Mouse (Mus musculus) brain, embryonic 14.5 days (tissue): ENCODE data around the gene Zic1. TPM values are rescaled to one million over a fixed set of nuclear protein-coding genes. Genes with fewer than 3 reads are reported as not detected.

Source experiments
- DNase-seq: peaks from one replicate; pipeline ENCODE4 v3.0.0-alpha.2; 2011; ENCODE audit warnings: low read depth
- CTCF ChIP-seq: fragments of 200-500 bp; IDR thresholded peaks from 2 replicates; pipeline ENCODE4 v1.5.1; 2012; ENCODE audit warnings: inconsistent platforms, mild to moderate bottlenecking, moderate library complexity, borderline replicate concordance; ENCODE audit not compliant: insufficient read depth, insufficient read length; ENCODE audit errors: extremely low read depth
- POLR2A ChIP-seq: fragments of 200-500 bp; IDR thresholded peaks from 2 replicates; pipeline ENCODE4 v1.6.1; 2012; ENCODE audit warnings: mild to moderate bottlenecking, inconsistent platforms, borderline replicate concordance; ENCODE audit not compliant: poor library complexity, insufficient read depth, insufficient read length, severe bottlenecking; ENCODE audit errors: extremely low read depth
- polyA plus RNA-seq: library from polyadenylated mRNA; depleted of rRNA; stranded (reverse); fragments of >200 nt; gene quantifications from 2 replicates; pipeline ENCODE4 v1.2.3, GENCODE M21; 2012

Zic1 gene
- polyA plus RNA-seq, 1 experiment: 642 TPM

DNA sequence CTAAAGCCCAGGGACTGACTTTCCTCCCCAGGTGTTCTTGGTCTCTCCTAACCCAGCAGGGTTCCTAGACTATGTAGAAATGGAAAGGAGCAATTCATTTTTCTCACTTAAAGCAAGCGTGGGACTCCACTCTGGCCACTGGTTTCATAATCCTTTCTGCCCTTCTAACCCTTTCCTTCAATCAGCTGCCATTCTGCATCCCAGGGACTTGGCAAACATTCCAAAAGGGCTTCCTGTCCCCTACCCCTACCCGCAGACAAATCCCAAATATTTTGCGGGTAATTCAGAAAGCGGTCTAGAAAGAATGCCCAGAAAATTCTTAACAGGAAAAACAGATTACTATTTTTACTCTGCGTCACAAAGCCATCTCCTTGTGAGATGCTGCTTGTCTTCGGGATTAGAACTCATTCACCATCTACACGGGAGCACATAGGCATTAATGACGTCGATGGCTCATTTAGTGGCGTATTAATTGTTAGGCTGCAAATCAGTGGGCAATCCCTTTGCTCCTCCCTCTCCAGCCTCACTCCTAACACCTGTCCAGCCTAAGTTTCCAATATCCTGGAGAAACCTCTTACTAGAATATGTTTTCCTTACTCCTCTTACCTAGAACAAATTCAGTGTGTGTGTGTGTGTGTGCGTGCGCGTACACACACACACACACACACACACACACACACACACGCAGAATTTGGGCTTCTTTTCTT lies 29.6 kb upstream of the Zic1 start:
- TF ChIP-seq CTCF (no peak), POLR2A (no peak)
- no peak for DNase-seq

DNA sequence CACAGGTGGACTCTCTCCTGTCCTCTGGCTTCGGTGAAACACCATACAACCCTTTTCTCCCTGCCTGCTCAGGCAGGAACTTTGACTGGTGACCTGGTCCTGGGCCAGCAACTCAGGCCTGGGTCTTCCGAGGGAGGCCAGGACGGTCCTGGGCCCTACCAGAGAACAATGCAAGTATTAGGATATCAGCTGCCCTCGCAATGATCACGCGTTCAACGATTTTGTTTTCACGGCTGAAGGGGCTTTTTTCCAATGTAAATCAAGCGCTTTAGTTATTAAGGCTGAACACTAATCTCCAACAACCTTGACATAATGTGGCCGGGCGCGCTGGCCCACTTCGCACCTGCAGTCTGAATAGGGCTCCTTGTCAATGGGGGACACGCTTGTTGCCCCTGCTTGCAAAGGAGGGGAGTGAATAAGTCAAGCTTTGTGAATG lies 28.6 kb upstream of the Zic1 start:
- peak; percentile 75 for DNase-seq
- TF ChIP-seq POLR2A (no peak), CTCF (no peak)

DNA sequence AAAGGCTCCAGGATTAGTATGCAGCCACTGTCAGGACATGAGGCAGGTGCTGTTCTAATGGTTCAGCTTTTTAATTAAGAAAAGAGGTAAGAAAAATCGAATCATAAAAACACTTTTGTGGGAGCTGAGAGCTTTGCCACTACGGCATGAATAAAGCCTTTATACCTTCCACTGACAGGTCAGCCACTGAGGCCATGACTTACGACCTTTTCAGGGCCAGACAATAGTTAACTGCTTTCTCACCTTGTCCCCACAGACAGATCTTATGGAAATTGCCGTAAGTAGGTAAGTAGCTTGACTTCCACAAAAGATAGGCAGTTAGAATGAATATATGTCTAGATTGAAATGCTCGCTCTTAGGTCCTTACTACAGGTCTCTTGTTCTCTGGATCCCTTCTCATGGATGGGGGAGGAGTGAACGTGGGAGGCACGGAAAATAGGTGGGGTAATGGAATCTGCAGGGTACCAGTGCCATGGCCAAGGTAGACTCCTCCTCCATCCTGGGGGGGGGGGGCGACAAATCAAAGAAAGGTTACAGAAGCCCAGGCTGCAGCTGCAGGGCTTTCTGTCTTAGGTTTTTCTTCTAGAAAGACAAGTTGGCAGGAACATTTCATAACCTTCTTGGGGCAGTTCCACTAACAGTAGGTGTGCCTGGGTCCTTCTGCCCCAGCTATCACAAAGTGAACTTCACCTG lies 27.9 kb upstream of the Zic1 start:
- no peak for DNase-seq
- TF ChIP-seq CTCF: no peak
- no peak for TF ChIP-seq POLR2A

DNA sequence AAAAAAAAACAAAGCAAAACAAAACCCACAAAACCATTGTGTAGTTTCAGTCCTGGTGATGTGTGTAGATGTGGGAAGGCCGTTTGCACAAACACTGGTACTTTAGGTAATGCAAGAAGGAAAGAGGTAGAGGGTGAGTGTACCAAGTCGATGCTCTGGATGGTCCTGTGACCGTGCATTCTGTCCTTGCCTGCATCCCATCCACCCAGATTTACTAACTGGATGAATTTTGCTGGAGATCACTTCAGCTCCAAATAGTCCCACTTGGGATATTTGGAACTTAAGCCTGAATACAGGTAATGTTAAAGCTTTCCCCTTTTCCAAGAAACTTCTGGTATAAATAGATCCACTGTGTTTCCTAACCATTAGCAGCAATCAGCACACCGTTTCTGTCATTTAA lies 22.6 kb upstream of the Zic1 start:
- TF ChIP-seq CTCF (no peak), POLR2A (no peak)
- DNase-seq: no peak

DNA sequence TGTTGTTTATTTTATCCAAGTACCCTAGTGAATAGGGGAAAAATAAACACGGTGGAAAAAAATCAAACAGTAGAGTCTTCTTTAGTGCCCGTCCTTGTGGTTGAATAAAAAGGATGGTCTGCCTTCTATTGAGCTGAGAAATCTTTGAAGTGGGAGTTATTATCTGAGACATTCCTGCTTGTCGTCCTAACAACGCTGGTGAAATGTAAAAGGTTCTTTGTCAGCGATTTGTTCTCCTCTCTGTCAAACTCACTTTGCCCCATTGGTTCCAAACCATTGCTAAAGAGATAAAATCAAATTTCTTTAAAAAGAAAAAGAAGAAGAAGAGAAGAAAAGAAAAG lies 22.1 kb upstream of the Zic1 start:
- no peak for DNase-seq
- TF ChIP-seq POLR2A (no peak), CTCF (no peak)

DNA sequence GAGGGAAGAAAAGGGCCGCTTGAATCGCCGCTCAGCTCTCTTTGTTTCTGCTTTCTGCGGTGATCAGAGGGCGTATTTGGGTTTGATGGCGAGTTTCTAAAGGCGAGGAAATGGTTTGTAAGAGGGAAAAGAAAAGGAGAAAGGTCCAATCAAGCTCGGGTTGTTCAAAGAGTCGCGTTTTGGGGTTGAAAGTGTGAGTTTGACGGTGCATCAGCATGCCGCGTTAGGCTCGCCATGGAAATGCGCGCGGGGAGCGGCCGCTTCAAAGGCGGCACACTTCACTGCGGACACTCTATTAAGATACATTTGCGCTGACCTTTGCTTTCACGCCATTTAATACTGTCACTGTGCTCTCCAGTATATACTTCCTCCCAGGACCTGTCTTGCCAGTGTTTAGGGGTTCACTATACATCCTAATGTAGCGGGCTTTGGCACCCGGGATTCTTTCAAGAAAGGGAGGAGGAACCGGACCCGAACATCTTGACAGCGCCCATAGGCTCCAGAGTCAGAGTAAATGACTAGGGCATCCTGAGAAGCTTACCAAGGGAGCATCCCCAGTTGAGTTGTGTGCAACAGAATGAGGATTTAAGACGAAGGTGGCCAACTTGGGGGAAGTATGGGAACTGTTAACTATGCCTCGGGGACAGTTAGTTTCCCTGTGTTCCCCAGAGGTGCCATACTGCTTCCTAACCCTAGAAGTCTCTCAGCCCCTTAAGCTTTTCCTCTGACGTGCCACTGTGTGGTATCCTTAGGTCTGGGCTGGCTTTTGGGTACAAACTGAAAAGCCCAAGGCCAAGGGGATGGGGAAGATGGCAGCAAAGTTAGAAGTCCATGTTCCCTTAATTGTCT lies 21.5 kb upstream of the Zic1 start:
- peak; percentile 90 for DNase-seq
- no peak for TF ChIP-seq CTCF
- no peak for TF ChIP-seq POLR2A

DNA sequence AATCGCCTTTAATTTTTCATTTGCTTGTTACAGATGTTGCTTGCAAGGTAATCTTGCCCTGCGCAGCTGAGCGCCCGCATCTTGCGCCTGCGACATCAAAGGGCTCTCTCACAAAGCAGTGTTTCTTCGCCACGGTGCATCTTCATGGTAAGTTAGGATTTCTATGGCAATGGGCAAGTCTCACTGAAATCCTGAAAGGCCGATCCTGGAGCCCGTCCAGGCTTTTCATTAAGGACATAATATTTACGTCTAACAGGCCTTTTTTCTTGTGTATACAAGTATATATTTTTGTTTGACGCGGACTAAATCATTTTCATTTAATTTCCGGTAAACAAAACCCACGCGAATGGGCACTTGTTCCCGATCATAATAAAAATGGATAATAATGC lies 20.9 kb upstream of the Zic1 start:
- DNase-seq: peak; percentile 93

DNA sequence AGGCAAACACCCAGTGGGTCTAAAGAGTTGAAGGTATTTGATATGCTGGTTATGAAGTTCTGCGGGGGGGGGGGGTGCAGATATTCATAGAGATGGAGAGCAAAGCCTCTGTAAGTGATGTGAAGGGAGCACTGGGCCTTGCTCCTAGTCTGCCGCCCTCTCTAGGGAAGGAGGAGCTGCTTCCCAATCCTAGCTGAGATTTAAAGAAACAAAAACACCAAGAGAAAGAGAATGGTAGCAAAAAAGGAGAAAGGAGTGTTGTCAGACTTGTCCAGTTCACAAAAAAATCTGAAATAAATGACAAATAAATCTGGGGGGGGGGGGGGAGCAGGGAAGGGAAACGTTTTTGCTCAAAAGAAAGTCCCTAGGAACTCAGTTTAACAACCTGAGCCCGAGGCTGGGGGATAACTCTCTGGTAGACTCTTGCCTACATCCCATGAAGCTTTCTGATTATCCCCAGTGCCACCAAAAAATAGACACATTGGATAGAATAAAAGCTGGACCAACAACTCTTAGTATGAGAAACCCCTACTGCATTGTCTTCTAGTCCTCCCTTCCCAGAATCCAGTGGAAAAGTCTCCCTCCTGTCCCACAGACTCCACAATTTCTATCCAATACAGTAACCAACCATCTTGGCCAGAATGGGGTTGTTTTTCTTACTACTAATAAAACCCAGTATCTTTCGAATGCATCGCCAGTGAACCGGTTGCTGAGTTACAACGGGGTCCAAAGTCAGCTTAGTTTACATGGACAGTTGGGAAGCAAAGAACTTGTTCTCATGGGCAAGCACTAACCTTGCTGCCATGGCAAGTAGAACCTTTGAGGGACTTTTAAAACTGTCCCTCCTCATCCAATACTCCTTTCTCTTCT lies 20.2 kb upstream of the Zic1 start:
- TF ChIP-seq CTCF (no peak), POLR2A (no peak)
- no peak for DNase-seq

More for the DNA sequence above, 20.9 kb upstream of the Zic1 start:
- TF ChIP-seq CTCF (no peak), POLR2A (no peak)

DNA sequence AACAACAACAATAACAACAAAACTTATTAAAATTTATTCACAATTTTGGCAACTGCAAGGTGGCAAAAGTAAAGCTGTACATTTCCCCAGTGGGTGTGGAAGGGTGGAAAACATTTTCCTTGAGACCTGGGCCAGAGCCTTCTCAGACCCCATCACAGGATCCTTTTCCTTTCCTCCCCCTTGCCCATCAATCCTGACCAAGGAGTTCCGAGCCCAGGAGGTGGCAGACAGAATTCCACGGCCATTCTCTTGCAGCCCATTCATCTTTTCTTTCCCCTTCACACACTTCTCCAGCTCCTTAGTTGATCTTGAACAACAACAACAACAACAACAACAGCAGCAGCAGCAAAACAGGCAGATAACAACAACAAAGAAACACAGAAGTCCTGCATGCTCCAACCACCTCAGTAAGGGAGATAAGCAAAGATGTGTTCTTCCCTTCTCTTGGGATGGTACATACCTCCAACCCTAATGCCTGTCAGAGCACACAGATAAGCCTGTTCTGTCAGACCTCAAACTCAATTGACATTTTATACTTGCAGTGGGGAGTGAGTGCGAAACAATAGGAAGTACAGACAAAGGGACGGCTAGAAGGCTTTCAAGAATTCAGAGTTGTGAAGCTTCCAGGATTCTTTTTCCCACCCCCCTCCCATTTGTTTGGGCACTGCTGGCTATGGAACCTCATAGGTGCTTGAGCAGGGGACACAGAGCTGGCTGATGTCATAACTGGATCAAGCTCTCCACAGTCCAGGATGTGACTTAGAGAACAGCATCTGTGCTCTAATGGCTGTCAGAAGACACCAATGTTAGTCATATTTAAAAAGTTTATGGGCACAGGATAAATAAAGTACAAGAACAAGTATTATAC lies 19.3 kb upstream of the Zic1 start:
- DNase-seq: no peak
- TF ChIP-seq POLR2A (no peak), CTCF (no peak)

DNA sequence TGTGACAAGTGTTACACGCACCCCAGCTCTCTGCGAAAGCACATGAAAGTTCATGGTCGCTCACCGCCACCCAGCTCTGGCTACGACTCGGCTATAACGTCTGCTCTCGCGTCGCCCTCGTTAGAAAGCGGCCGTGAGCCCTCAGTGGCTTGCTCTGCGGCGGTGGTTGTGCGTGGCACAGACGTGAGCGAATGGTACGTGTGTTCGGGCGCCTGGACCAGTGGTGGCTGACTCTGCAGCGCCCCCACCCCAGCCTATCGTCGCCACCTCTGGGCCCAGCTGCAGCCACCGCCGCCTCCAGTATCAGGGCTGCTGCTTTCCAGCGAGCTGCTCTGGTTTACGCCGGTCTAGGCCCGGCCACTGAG lies 18.5 kb upstream of the Zic1 start:
- DNase-seq: peak; percentile 81
- no peak for TF ChIP-seq CTCF
- TF ChIP-seq POLR2A: no peak

DNA sequence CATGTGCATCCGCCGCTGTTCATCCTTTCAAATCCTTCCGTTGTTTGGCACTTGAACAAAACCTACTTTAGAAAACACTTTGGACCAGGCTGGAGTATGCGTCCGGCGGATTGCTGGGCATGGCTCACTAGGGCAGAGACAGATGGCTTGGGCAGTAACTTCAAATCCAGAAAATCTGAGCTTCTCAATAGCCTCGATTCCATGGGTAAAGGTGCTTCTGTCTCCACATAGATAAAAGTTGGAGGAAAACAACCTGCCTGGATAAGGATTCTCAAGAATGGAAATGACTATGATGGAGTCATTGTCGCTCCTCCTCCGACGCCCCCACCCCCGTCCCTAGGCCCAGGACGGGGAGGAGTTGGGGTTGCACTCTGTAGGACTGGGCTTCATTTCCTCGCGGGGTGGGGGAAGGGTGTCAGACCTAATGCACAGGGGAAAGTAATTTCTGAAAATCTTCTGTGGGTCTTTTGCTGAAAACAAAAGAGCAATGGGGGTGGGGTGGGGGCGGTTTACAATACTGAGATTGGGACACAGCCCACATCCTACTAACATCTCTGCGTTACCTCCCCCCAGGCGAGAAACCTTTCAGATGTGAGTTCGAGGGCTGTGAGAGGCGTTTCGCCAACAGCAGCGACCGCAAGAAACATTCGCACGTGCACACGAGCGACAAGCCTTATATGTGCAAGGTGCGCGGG lies 18.0 kb upstream of the Zic1 start:
- peak; percentile 84 for DNase-seq
- TF ChIP-seq CTCF (no peak), POLR2A (no peak)
